Mouse (Mus musculus): ENCODE data around the gene Fbxo47.

The Fbxo47 gene

GRCm38 (mm10) chr11:97883918-97884600, at the start of gene Fbxo47:
Fbxo47 (minus strand) TSS chr11:97884154.
- peak; percentile 98 for DNase-seq (ENCODE audit: low spot score in 2 of 2)

- no peak for DNase-seq (ENCODE audit: low spot score in 2 of 2)
Measured at GRCm38 (mm10) chr11:97933553-97933952, 49.6 kb upstream of the Fbxo47 start.

GRCm38 (mm10) chr11:97928905-97929304, 45.0 kb upstream of the Fbxo47 start:
- DNase-seq (ENCODE audit: low spot score in 2 of 2), result no peak

GRCm38 (mm10) chr11:97924217-97924616, 40.3 kb upstream of the Fbxo47 start:
- no peak for DNase-seq (ENCODE audit: low spot score in 2 of 2)

- no peak for DNase-seq (ENCODE audit: low spot score in 2 of 2)
Measured at GRCm38 (mm10) chr11:97923639-97924038, 39.7 kb upstream of the Fbxo47 start.

GRCm38 (mm10) chr11:97915974-97916503, 32.1 kb upstream of the Fbxo47 start:
- DNase-seq (ENCODE audit: low spot score in 2 of 2), result no peak

DNA sequence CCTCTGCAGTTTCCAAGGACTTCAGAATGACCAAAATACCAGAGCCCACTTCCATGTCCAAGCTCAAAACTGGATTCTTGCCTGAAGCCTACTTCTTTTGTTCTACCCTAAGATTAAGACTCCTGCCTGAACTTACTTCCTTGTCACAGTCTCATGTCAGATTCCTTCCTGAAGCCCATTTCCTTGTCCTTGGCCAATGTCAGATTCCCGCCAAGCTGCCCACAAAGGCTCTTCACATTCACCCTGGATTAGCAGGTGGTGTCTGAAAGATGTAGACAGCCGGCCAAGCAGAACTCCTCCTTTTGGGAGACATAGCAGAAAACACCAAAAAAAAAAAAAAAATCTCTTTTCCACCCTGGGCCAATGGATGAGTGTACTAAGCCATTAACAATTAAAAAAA, 31.5 kb upstream of the Fbxo47 start:
- DNase-seq (ENCODE audit: low spot score in 2 of 2), result no peak

DNA sequence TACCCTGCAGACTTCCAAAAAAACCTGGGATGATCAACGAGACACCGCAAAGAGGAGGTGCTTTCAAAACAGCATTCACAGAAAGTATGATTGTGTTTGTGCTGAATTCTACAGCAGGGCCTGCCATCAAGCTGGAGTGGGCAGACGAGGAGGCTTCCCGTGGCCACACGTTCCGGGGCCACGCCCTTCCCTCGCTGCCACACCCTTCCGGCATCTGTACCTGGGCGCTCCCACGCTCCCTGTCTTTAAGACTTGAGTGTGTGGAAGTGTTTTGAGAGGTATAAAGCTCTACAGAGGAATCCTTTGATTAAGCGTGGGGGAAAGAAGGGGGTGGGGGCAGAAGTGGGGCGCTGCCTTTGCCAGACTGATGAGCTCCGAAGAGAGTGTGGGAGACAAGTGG, 29.2 kb upstream of the Fbxo47 start:
- no peak for DNase-seq (ENCODE audit: low spot score in 2 of 2)

GRCm38 (mm10) chr11:97908634-97909348, 24.8 kb upstream of the Fbxo47 start:
- DNase-seq (ENCODE audit: low spot score in 2 of 2), result no peak

DNA sequence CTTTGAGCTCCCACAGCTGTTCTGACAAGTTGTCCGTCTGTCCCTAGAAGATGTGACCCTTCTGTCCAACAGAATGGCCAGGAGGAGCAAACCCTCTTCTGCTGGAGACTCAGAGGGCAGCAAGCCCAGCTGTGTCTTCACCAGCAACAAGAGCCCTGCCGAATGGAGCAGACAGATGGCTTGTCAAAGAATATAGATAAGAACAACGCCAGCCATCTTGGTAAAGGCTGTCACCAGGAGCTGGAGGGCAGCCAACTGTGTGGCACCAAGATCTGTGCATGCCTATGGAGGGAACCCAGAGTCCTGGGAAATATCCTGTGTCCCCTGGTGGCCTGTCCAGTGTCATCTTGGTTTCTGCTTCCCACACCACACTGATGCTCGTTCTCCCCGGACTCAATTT, 24.0 kb upstream of the Fbxo47 start:
- DNase-seq (ENCODE audit: low spot score in 2 of 2), result no peak

DNA sequence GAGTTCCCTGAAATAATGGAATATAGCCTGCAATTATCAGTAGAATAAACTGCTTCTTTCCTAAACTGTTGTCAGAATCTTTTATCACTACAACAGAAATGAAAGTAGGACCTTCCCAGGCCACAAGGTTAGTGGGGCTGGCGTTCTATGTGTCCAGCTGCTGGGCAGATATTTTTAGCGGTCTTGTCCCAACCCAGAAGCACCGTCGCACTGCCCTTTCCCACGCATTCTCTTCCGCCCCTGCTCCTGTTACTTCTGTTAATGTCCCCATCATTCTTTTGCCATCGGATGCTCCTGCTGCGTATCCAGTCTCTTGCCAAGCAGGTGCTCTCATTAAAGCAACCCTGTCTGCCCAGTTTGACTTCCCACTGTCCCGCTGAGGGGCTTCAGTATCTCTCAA, 23.0 kb upstream of the Fbxo47 start:
- DNase-seq (ENCODE audit: low spot score in 2 of 2), result no peak

GRCm38 (mm10) chr11:97905941-97906340, 22.0 kb upstream of the Fbxo47 start:
- no peak for DNase-seq (ENCODE audit: low spot score in 2 of 2)

- DNase-seq (ENCODE audit: low spot score in 2 of 2), result no peak
Measured at GRCm38 (mm10) chr11:97905540-97905939, 21.6 kb upstream of the Fbxo47 start.

DNA sequence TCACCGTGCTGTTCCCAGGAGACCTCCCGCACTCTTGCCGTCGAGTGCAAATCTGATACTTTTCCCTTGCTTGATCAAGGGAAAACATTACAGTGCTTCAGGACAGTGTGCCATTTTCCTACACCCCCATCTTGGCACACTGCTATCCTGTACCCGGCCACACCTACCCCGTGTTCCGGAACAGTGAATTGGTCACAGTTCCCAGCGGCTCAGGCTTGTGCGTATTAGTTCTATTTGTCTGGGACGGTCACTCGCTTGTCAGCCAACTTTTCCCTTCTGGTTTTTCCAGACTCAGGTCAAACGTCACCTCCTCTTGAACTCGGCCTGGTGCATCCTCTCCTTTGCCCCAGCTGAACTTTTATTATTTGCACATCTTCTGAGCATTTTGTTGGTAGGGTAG, 20.8 kb upstream of the Fbxo47 start:
- DNase-seq (ENCODE audit: low spot score in 2 of 2), result no peak

GRCm38 (mm10) chr11:97901806-97902205, 17.9 kb upstream of the Fbxo47 start:
- DNase-seq (ENCODE audit: low spot score in 2 of 2), result no peak

- peak; percentile 47 to 92 for DNase-seq (ENCODE audit: low spot score in 2 of 2)
Measured at GRCm38 (mm10) chr11:97899822-97900221, 15.9 kb upstream of the Fbxo47 start.

GRCm38 (mm10) chr11:97897568-97898185, 13.7 kb upstream of the Fbxo47 start:
- DNase-seq (ENCODE audit: low spot score in 2 of 2), result no peak

DNA sequence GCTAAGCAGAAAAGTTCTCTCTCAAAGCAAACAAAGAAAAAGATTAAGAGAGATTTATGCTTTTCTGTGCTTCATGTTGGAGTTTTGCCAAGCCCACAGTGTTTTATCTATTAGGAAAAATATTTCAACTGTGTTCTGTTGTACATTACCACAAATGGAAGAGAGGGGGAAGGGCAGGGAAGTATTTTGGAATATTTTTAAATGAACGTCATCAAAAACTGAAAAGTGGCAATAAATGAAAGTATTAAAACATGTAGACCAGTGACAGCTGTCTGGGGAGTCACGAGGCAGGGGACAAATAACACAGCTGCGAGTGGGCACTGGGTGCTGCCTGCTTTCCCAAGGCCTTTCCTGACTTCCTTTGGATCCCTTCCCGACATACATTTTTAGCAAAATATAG, 12.7 kb upstream of the Fbxo47 start:
- no peak for DNase-seq (ENCODE audit: low spot score in 2 of 2)

DNA sequence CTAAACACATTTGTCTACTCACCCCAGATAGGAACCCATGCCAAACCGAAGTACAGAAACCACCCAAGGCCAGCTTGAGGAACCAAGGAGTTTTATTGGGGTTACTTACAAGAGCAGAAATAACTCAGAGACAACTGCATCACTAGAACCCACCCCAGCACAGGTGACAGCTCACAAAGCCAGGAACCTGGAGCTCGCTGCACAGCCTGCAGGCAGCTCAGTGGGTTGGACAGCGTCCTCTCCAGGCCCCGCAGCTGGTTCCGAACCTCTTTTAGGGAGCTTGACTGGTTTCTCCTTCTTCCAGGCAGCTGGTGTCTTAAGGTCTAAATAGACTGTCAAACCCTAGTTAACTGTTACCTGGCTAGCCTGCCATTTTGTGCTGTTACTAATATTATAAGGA, 7.9 kb upstream of the Fbxo47 start:
- DNase-seq (ENCODE audit: low spot score in 2 of 2), result no peak

- DNase-seq (ENCODE audit: low spot score in 2 of 2), result no peak
Measured at GRCm38 (mm10) chr11:97885296-97885915, 1.5 kb upstream of the Fbxo47 start.

- DNase-seq (ENCODE audit: low spot score in 2 of 2), result no peak
Measured at GRCm38 (mm10) chr11:97884601-97885185, 739 bp upstream of the Fbxo47 start.

- DNase-seq (ENCODE audit: low spot score in 2 of 2), result peak in 1 of 2 experiments; percentile 66
Measured at GRCm38 (mm10) chr11:97883542-97883917, 424 bp downstream of the Fbxo47 start.
